Comparison of ENCODE assay signal across 12 mouse cellular contexts in genomic region chr2:146412733-146413132, GRCm38 (mm10).
"Had no signal": no experiment of that assay in that cellular context is flagged by ENCODE, and none has a peak within 500 bp of the region (broad histone marks: within the 10 kb centered on the region; RNA-seq: fewer than 3 reads in every experiment).

No protein-coding gene starts in this region.

- H3K9ac ChIP-seq: liver, embryonic 15.5 days; midbrain, embryonic 15.5 days; neural tube, embryonic 12.5 days had no signal

- H3K27me3 ChIP-seq: liver, embryonic 15.5 days; megakaryocyte, embryonic 14.5 days; midbrain, embryonic 15.5 days; neural tube, embryonic 12.5 days had no signal

- ATAC-seq: midbrain, embryonic 15.5 days had no signal

- H3K4me1 ChIP-seq: limb, embryonic 10.5 days; liver, embryonic 15.5 days; neural tube, embryonic 12.5 days had no signal

- H3K9me3 ChIP-seq: limb, embryonic 10.5 days; liver, embryonic 15.5 days; megakaryocyte, embryonic 14.5 days; midbrain, embryonic 15.5 days; neural tube, embryonic 12.5 days had no signal

- H3K4me3 ChIP-seq: left cerebral cortex, adult 2 months; limb, embryonic 10.5 days; liver, embryonic 15.5 days; megakaryocyte, embryonic 14.5 days; midbrain, embryonic 15.5 days; neural tube, embryonic 12.5 days had no signal

- H3K27ac ChIP-seq: left cerebral cortex, adult 2 months; limb, embryonic 10.5 days; liver, embryonic 15.5 days; macrophage; midbrain, embryonic 15.5 days; neural tube, embryonic 12.5 days had no signal

- H3K4me2 ChIP-seq: liver, embryonic 11.5 days; liver, embryonic 15.5 days; midbrain, embryonic 11.5 days; midbrain, embryonic 15.5 days; neural tube, embryonic 12.5 days had no signal

- DNase-seq: kidney, adult 8-10 months; lung, adult 2 months; lung, postnatal 14 days had no signal

- H3K36me3 ChIP-seq: limb, embryonic 10.5 days; liver, embryonic 15.5 days; midbrain, embryonic 15.5 days; neural tube, embryonic 12.5 days had no signal
